Mouse (Mus musculus): ENCODE data around the gene Wfikkn2. TPM values are rescaled to one million over a fixed set of nuclear protein-coding genes. Genes with fewer than 3 reads are reported as not detected.

Gene Wfikkn2
- polyA plus RNA-seq, 1 experiment = 0.02 TPM

DNA sequence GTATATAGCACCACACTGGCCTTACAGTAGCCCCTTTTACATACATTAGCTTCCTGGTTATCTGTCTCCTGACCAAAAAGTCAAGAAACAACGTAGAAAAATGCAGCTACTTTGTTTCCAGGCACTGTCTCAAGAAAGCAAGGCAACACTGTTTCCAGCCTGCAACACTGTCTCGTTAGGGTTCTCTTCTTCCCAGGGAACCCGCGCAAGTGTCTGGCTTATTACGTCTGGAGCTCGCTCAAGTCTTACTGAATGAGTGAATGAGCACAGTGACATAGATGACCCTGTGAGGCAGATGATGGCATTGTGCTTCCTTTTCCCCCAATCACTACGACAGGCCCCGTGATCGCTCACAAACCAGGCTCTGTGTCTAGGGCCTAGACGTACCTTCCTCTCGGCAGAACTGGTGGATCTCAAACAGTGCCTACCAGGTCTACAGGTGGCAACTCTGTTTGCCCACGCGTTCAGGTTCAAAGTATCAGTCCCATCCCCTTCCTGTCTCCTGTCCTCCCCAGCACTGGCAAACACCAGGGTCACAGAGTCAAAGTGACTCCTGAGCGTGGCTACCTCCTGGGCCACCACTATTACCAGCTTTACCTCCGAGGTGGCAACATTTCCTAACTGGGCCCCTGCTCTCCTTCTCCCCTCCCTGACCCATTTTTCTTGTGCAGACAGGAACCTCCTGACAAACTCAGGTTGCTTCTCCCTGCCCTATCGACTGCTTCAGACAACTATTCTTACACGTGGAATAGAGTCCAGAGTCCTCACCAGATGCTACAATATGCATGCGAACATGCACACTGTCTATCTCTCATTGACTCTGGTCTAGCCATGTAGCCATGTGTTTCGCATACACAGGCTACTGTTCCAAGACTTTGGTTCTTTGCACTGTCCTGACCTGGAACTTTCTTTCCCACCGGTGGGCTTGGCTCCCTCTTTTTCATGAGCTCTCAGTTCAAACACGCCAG lies 27.4 kb upstream of the Wfikkn2 start:
- no peak for TF ChIP-seq GATA1 (IDR thresholded peaks at IDR 0.05; ENCODE audit: low read length)

DNA sequence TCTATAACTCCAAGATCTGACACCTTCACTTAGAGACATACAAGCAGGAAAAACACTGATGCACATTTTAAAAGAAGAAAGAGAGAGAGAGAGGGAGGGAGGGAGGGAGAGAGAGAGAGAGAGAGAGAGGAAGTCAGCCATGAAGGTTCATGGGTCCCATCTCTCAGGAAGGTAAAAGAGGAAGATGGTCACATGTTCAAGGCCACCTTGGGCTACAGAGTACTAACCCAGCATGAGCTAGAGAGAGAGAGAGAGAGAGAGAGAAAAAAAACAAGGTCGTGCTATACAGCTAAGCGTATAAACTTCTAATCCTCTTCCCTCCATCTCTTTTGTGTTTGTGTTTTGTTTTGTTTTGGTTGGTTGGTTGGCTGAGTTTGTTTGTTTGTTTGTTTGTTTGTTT lies 25.2 kb upstream of the Wfikkn2 start:
- TF ChIP-seq GATA1 (IDR thresholded peaks at IDR 0.05; ENCODE audit: low read length) = no peak

DNA sequence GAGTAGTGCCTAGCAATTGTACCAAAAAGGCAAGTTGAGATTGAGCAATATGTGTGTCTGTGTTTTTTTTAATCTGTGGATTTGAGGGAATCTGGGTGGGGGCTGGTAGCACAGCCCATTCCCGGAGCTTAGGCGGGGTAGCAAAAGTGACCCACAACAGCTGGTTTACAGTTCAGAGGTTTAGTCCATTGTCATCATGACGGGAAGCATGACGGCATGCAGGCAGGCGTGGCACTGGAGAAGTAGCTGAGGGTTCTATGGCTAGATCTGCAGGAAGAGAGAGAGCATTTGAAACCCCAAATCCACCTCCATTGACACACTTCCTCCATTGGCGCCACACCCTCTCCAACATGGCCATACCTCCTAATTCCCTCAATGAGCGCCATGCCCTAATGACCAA lies 24.1 kb upstream of the Wfikkn2 start:
- no peak for TF ChIP-seq GATA1 (IDR thresholded peaks at IDR 0.05; ENCODE audit: low read length)

DNA sequence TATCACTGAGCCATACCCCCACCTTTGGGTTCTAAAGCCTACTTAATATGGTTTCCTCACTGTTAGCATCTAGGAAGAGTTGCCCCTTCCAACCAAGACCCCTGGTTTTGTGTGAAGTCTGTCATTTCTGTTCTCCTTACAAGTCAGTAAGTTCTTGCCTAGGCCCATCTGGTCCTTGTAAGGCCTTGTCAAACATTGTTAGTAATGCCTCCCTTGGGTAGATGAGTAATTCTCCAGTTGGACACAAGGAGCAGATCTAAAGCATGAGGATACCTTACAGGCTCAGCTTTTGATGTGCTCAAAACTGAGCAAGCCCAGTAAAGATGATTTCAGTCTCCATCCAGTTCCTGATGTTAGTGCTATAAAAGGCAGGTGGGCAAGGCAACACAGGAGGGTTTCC lies 23.0 kb upstream of the Wfikkn2 start:
- no peak for TF ChIP-seq GATA1 (IDR thresholded peaks at IDR 0.05; ENCODE audit: low read length)

DNA sequence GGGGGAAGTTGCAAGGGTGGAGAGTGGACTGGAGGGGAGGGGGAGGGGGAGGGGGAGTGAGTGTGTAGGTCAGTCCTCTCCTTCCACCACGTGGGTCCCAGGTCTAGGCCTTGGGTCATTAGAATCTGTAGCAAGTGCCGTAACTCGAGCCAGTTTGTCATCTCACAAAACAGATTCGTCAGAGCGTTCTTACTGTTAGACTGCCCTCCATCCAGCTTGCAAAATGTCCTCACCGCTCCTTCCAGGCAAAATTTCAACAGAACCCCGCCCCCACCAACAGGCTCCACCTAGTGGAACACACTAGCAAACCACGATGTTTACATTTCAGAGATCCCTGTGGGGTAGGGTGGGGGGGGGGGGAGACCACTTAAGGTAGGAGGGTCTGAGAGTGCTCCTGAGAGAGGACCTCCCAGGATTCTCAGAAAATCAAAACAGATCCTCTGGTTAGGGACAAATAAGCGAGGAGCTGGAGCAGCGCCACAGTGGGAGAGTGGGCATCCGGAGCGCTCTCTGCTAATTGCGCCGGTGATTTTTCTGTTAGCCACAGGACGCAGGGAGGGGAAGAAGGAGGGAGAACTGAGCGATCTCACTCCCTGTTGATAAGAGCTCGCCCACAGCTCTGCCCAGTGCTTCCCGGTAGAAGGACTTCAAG lies 19.5 kb upstream of the Wfikkn2 start:
- no peak for TF ChIP-seq GATA1 (IDR thresholded peaks at IDR 0.05; ENCODE audit: low read length)

DNA sequence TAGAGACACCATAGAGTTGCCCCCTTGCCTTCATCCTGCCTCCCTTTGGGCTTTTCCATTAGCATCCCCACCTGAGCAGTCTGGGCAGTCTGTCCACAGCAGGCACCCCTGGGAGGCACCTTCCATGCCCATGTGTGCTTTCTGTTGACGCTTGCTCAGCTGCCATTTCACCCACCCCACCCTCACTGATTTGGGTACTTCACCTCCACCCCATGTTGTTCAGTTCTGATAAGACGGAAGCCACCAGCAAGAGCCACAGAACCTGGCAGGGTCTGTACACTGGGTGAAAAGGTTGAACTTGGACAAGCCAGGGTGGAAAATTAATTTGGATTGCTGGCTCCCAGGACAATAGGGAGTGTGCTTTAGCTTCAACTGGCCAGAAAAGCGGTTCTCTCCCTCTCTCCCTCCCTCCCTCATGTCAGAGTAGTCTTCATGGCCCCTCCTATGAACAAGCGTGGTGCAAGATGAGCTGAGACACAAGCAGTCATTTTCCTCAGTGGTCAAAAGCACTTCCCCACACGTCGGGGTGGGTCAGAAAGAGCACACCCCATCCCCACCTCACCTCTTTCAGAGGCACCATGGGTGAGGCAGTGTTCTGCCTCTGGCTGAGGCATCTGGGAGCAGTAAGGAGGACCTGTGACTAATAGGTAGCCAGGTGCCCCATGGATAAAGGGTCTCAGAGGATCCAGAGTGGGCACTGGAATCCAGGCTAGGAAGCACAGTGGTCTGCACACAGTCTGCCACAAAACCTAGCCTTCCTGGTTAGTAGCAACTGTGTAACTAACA lies 16.0 kb upstream of the Wfikkn2 start:
- TF ChIP-seq GATA1 (IDR thresholded peaks at IDR 0.05; ENCODE audit: low read length) = no peak

DNA sequence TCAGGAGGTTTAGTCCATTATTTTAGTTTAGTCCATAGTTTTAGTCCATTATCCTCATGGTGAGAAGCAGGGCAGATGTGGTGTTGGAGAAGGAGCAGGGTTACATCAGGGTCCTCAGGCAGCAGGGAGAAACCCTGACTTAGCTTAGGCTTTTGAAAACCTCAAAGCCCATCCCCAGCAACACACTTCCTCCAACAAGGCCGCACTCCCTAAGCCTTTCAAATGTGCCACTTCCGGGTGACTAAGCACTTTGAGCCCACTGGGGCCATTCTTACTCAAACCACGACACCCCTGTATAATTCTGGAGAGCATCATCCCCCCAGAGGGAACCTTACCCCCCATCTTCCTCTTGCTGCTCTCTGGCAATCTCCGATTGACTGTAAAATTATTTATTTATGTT lies 14.0 kb upstream of the Wfikkn2 start:
- TF ChIP-seq GATA1 (IDR thresholded peaks at IDR 0.05; ENCODE audit: low read length) = no peak

DNA sequence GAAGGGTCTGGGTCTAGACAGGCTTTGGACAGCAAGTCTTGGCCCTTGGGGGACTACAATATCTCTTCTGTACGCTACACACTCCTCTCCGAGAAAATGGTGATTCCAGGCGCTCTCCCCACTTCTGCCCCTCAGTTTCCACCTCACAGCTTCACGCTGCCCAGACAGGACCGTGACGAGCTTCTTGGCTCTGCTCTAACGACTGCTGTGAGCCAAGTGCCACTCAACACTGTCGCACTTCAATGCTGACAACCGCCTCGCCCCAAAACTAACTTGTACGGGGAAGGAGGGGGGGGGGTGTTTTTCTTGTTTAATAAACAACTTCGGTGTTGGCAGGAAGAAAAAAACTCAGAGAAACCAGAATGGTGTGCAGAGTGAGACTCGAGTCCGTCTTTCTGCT lies 12.2 kb upstream of the Wfikkn2 start:
- TF ChIP-seq GATA1 (IDR thresholded peaks at IDR 0.05; ENCODE audit: low read length) = no peak

DNA sequence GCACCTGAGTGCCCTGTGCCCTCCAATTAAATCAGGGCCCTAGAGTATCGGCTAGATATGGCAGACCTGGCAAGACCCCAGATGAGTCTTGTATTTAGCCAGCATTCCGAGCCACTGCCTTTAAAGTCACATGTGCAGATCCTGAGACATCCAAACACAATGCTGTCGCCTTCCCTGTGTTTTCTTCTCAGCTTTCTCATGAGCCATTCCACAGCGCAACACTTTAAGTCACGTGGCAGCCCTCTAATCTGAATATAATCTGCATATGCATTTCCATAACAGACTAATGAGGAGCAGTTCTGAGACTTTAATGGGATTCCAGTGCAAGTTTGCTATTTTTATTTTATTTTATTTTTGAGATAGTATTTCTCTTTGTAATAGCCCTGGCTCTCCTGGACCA lies 9.9 kb upstream of the Wfikkn2 start:
- no peak for TF ChIP-seq GATA1 (IDR thresholded peaks at IDR 0.05; ENCODE audit: low read length)

DNA sequence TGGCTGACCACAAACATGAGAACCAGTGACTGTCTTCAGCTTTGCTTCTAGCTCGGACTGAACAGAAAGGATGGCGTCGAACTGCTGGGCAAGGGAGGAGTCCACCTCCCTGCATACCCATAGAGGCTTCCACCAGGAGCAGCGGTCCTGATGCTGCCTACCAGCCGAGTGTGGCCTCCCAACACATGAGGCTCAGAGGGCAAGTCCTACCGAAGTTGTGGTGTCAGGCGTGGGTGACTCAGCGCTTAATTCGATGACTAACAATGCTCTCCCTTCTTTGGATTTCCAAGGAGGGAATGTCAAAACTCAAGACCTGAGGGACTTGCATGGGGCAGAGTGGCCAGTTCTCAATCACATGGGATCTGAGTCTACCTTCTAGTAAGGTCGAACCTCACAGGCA lies 7.9 kb upstream of the Wfikkn2 start:
- TF ChIP-seq GATA1 (IDR thresholded peaks at IDR 0.05; ENCODE audit: low read length) = no peak

DNA sequence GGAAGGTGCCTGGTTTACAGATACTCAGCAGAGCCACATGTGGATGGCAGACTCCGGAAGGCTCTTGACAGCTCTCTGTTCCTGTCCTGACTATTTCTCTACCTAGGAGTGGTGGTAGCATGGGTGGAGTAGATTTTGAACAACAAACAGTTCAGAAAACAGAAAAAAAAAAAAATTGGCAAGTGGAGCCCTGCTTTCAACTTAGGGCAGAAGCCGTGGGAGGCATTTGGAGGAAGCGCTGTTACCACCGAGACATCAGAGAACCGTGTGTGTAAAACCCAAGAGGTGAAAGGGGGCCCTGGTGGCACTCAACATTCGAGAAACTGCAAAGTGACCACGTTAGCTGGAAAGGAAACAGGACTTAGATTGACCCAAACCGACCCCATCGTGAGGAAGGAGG lies 7.4 kb upstream of the Wfikkn2 start:
- no peak for TF ChIP-seq GATA1 (IDR thresholded peaks at IDR 0.05; ENCODE audit: low read length)

DNA sequence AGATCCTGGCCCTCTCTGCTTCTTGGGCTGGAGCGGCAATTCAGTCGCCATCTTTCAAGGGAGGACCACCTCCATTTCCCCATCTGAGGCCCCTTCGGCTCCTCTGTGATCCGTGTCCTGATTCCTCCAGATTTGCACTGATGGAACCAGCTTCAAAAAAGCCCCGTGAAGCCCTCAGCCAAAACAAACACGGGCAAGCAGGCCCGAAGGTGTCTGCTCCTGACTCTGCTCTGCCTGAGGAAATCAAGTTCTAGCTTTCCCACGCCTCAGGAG lies 920 bp upstream of the Wfikkn2 start:
- TF ChIP-seq GATA1 (IDR thresholded peaks at IDR 0.05; ENCODE audit: low read length) = no peak

DNA sequence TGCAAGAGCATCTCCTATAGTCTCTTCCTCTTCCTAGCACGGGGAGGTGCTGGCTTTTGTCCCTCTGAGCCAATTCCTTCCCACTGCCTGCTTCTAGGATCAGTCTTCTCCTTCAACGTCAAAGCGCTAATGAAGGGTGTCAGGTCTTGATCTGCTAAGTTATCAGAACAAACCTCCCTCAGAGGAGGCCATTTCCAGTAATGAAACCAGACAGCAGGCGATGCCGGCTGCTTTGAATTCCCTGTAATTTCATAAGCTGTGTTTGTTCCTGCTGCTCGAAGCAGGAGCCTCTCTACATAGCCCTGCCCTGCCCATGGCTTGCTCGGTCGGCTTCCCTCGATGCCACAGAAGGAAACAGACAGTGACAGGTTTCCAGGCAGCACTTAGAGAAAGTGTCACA lies 1.4 kb downstream of the Wfikkn2 start:
- no peak for TF ChIP-seq GATA1 (IDR thresholded peaks at IDR 0.05; ENCODE audit: low read length)

DNA sequence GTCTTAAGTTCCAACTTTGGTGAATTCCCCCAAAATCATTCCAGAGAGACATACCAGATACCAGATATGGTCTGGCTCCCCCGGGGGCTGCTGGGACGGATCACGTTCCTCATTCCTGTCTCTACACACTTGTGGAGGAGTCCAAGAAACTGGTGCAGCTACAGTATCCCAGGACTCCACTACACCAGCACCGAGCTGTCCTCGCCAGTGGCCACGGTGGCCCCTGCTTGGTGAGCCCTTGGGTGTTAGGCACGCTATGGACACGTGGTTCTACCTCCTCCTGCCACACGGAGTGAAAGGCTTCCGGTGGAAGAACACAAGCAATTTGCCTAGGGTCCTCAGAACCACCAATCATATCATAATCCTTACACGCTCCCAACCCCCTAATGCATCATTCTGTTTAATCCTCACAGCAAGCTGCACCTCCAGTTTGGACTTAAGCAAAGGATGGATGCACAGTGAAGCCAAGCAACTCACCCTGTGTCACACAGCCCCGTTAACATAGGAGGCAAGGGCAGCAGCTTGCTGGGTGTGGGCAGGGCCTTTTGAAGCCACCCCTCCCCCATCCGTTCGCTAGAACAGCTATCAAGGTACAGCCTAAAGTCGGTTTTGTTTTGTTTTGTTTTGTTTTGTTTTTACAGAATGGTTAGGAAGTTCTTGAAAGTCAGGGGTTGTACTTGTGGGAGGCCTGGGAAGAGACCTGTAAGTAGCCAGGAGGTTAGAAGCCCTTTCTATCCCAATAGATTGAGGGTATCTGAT lies 2.2 kb downstream of the Wfikkn2 start:
- no peak for TF ChIP-seq GATA1 (IDR thresholded peaks at IDR 0.05; ENCODE audit: low read length)

DNA sequence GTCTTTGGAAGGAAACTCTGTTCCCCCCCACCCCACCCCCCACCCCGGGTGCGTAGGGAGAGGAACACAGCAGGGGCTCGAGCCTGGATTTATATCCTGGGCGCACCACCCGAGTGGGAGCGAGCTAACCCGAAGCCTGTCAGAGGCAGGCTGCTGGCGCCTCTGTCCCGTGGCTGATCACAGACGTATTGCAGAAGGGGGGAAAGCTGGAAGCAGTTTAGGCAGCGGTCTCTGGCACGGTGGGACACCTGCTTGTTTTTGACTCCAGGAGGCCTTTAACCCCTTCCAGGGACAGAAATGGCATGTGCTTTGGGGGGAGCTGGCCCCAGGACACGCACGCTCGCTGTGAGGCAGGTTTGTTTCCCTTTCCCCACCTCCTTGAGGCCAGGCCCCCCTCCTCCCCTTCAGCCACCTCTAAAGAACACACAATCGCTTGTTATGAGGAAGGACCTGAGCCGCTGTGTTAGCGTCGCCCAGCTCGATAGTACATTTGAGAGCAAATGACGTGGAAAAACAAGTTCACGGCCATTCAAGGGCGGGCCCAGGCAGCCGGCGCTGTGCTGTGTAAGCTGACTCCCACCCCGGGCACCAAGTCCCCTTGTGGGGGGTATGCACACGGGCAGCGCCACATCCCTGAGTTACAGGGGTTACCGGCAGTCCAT lies 2.9 kb downstream of the Wfikkn2 start:
- TF ChIP-seq GATA1 (IDR thresholded peaks at IDR 0.05; ENCODE audit: low read length) = no peak

Data from G1E-ER4 (cell line).